Mouse (Mus musculus) heart, adult 8-10 months (tissue): ENCODE measurements around the gene Trmt6. TPM values are rescaled to one million over a fixed set of nuclear protein-coding genes. Genes with fewer than 3 reads are reported as not detected.

Experiments used
- total RNA-seq, 4 experiments: library from RNA; stranded (reverse); gene quantifications; 2 replicates each; pipeline ENCODE4 v1.2.4; 2022

Trmt6 gene
- total RNA-seq, 4 experiments from 2014 or later: 5.2 to 6.9 (median 6.4) TPM

Other genes starting within 250 kb of the Trmt6 start
- 100 to 1,000 TPM; 161 to 308 (median 228) TPM for gene Gpcpd1, start 228.3 kb downstream of the Trmt6 start, total RNA-seq
- gene Shld1, start 129.1 kb downstream of the Trmt6 start, total RNA-seq: 10 to 100 TPM; 30.4 to 74.1 (median 46.7) TPM
- 1 to 10 TPM in 2 of 4 experiments, under 1 TPM in 2; 0.49 to 1.1 (median 0.78) TPM for gene Chgb, start 34.8 kb downstream of the Trmt6 start, total RNA-seq
- 1 to 10 TPM; 2.5 to 3.1 (median 2.6) TPM for gene Mcm8, start 86 bp upstream of the Trmt6 start, total RNA-seq
- 10 to 100 TPM; 18.9 to 23.1 (median 20.9) TPM for gene Crls1, start 30.6 kb upstream of the Trmt6 start, total RNA-seq
- gene Lrrn4, start 64.8 kb upstream of the Trmt6 start, total RNA-seq: 1 to 10 TPM; 3.5 to 9.4 (median 5.5) TPM
- gene Fermt1, start 129.9 kb upstream of the Trmt6 start, total RNA-seq: not detected